Mouse (Mus musculus) midbrain, embryonic 16.5 days (tissue): ENCODE data around the gene Hivep3. TPM values are rescaled to one million over a fixed set of nuclear protein-coding genes. Genes with fewer than 3 reads are reported as not detected.

Experiments used
- ATAC-seq: fragments of 200-750 bp; cut with Nextera tagmentation; 2 replicates; pipeline ENCODE4 v1.8.0; 2017; ENCODE audit warnings: moderate TSS enrichment
- H3K27ac ChIP-seq: fragments of 300-500 bp; sonication (generic); 2 replicates; pipeline ENCODE4 v1.5.1; 2014; ENCODE audit warnings: mild to moderate bottlenecking, low read length, mixed read lengths
- H3K27me3 ChIP-seq: fragments of 300-500 bp; sonication (generic); 2 replicates; pipeline ENCODE4 v1.6.1; 2014; ENCODE audit warnings: low read depth, low read length, mixed read lengths; ENCODE audit not compliant: control insufficient read depth, insufficient read depth
- H3K36me3 ChIP-seq: fragments of 300-500 bp; sonication (generic); 2 replicates; pipeline ENCODE4 v1.6.1; 2014; ENCODE audit warnings: mild to moderate bottlenecking, low read length, moderate library complexity, mixed read lengths; ENCODE audit not compliant: control insufficient read depth, insufficient read depth
- H3K4me1 ChIP-seq: fragments of 300-500 bp; sonication (generic); 2 replicates; pipeline ENCODE4 v1.6.1; 2014; ENCODE audit warnings: mild to moderate bottlenecking, low read length, mixed read lengths; ENCODE audit not compliant: control insufficient read depth, insufficient read depth
- H3K4me2 ChIP-seq: fragments of 300-500 bp; sonication (generic); 2 replicates; pipeline ENCODE4 v1.6.1; 2014; ENCODE audit warnings: mild to moderate bottlenecking, low read length, mixed read lengths
- H3K4me3 ChIP-seq: fragments of 300-500 bp; sonication (generic); 2 replicates; pipeline ENCODE4 v1.5.1; 2014; ENCODE audit warnings: low read depth, mild to moderate bottlenecking, low read length, moderate library complexity, mixed read lengths
- H3K9ac ChIP-seq: fragments of 300-500 bp; sonication (generic); 2 replicates; pipeline ENCODE4 v1.6.1; 2014; ENCODE audit warnings: low read depth, low read length, mixed read lengths
- H3K9me3 ChIP-seq: fragments of 300-500 bp; sonication (generic); replicated peaks from 2 replicates; pipeline ENCODE4 v1.6.1; 2014; ENCODE audit warnings: mild to moderate bottlenecking, low read length, mixed read lengths; ENCODE audit not compliant: control insufficient read depth, poor library complexity, severe bottlenecking
- WGBS: fragments of 180-500 bp; shearing (Covaris S2); extraction: QIAGEN DNeasy Blood & Tissue Kit; methylation state at CpG from one replicate; pipeline ENCODE4 v1.1.7; 2014; 5-methylcytosine and 5-hydroxymethylcytosine counted together
- polyA plus RNA-seq: library from polyadenylated mRNA; unstranded; fragments of >200 nt; fragmentation: Nextera tagmentation; extraction: Ambion mirVana; gene quantifications from 2 replicates; pipeline ENCODE4 v1.2.1, GENCODE M21; 2015

The Hivep3 gene
- polyA plus RNA-seq, 1 experiment from 2014 or later = 20.2 TPM

- Histone ChIP-seq H3K4me2 (no peak overlapping the region), H3K4me1 (no peaks in the 10 kb centered on the region), H3K27me3 (no peaks in the 10 kb centered on the region), H3K9ac (no peak overlapping the region), H3K4me3 (no peak overlapping the region), H3K9me3 (no peaks in the 10 kb centered on the region), H3K27ac (no peak overlapping the region), H3K36me3 (no peaks in the 10 kb centered on the region)
- no peak for ATAC-seq
- 68% methylated on average over 9 of the region's 9 CpGs for WGBS
Measured at GRCm38 (mm10) chr4:120054145-120054544, 320.6 kb downstream of the Hivep3 start.

DNA sequence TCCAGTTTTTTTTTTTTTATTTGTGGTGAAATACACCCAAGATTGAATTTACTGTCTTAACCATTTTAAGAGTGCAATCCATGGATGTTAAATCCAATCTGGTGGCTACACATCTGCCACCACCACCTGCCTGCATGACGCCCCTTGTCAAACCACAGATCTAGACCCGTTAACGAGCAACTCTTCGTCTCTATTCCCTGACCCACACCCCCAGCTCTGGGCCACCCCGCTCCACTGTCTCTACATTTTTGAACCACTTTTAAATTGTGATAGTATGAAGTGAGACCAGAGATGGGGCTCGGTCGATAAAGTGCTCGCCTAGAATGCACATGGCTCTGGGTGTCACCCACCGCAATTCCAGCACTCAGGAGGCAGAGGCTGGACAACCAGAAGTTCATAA lies 322.9 kb downstream of the Hivep3 start:
- H3K36me3 ChIP-seq = no peaks in the 10 kb centered on the region
- 91% methylated on average over 9 of the region's 9 CpGs for WGBS
- H3K9me3 ChIP-seq = no peaks in the 10 kb centered on the region

GRCm38 (mm10) chr4:120057529-120057928 lies 323.9 kb downstream of the Hivep3 start:
- no peak for ATAC-seq
- Histone ChIP-seq H3K27ac (no peak overlapping the region), H3K9ac (no peak overlapping the region), H3K4me3 (no peak overlapping the region), H3K9me3 (no peaks in the 10 kb centered on the region), H3K36me3 (no peaks in the 10 kb centered on the region), H3K27me3 (no peaks in the 10 kb centered on the region), H3K4me1 (no peaks in the 10 kb centered on the region), H3K4me2 (no peak overlapping the region)
- 85% methylated on average over 8 of the region's 8 CpGs for WGBS

More for the DNA sequence above, 322.9 kb downstream of the Hivep3 start:
- ATAC-seq = no peak
- no peak overlapping the region for H3K4me3 ChIP-seq
- no peaks in the 10 kb centered on the region for H3K4me1 ChIP-seq
- no peak overlapping the region for H3K4me2 ChIP-seq
- no peak overlapping the region for H3K27ac ChIP-seq
- H3K9ac ChIP-seq = no peak overlapping the region
- H3K27me3 ChIP-seq = no peaks in the 10 kb centered on the region

DNA sequence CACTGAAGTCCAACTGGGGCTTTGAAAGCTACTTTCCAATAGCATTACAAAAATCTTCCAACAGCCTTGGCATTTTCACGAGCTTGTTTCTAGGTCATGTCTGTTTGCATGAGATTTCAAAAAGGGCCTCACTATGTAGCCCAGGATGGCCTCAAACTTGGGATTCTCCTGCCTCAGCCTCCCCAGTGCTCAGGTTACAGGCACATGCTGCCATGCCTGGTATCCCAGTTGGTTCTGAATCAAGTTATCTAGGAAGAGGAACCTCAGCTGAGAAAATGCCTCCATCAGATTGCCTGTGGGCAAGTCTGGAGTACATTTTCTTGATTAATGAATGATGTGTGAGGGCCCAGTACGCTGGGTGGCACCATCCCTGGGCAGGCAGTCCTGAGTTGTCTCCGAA lies 324.6 kb downstream of the Hivep3 start:
- no peak overlapping the region for H3K9ac ChIP-seq
- H3K4me2 ChIP-seq = no peak overlapping the region
- no peaks in the 10 kb centered on the region for H3K4me1 ChIP-seq
- H3K4me3 ChIP-seq = no peak overlapping the region
- no peaks in the 10 kb centered on the region for H3K36me3 ChIP-seq
- no peak for ATAC-seq
- 91% methylated on average over 3 of the region's 3 CpGs for WGBS
- H3K27me3 ChIP-seq = no peaks in the 10 kb centered on the region
- no peak overlapping the region for H3K27ac ChIP-seq
- no peaks in the 10 kb centered on the region for H3K9me3 ChIP-seq

DNA sequence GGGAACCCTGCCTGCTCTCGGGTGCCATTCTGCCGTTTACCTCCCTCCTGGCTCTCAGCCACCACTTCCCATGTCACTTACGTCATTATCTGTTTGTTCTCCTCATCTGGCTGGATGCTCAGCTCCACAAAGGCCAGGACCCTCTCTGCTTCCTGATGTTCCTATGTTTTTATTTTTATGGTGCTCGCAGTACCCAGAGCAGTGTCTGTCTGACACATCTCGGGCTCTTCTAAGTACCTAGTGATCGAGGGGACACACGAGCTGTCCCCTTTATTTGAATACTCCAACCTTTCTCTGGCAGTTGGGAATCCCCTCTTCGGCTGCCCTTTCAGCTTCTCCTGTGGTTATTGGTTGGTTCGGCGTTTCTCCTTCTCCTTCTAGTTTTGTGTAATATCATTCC lies 325.2 kb downstream of the Hivep3 start:
- Histone ChIP-seq H3K36me3 (no peaks in the 10 kb centered on the region), H3K27me3 (no peaks in the 10 kb centered on the region), H3K4me2 (no peak overlapping the region), H3K4me1 (no peaks in the 10 kb centered on the region), H3K27ac (no peak overlapping the region), H3K4me3 (no peak overlapping the region), H3K9me3 (no peaks in the 10 kb centered on the region), H3K9ac (no peak overlapping the region)
- ATAC-seq = no peak
- WGBS = 82% methylated on average over 10 of the region's 10 CpGs

DNA sequence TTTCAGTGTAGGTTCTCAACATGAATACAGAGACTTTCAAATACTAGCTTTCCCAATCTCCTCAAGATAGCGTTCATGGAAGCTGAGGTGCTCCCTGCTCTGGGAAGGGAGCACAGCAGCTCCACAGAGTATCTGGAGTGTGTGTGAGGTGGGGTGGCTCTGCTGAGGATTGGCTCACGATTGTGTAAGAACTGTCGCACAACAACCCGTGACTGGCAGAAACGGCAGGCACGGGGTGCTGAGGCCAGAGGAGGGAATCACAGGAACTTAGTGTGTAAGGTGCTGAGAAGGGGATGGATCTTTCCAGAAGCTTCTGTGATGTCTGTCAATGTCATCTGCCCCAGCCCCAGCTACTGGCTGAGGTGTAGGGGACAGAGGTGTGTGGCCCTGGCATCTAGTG lies 328.1 kb downstream of the Hivep3 start:
- Histone ChIP-seq H3K9me3 (no peaks in the 10 kb centered on the region), H3K4me2 (no peak overlapping the region), H3K36me3 (no peaks in the 10 kb centered on the region), H3K27me3 (no peaks in the 10 kb centered on the region), H3K4me1 (no peaks in the 10 kb centered on the region), H3K27ac (no peak overlapping the region), H3K9ac (no peak overlapping the region), H3K4me3 (no peak overlapping the region)
- ATAC-seq = no peak
- 92% methylated on average over 6 of the region's 6 CpGs for WGBS

DNA sequence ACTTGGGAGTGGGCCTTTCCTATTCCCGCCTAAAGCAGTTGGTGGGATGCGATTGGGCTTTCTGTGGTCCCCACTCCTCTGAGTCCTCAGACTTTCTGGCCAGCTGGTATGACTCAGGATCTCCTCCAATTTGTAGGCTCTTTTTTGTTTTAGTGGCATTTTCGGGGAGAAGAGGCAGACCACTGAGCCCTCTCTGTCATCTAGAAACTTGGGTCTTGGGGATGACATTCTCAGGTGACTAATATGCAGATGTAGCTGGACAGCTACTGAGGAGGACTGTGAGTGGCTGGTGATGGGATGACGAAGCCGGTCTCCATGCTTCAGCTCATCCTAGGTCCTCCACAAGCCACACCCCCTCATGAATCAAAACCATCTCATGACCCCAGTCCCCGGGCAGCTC lies 328.6 kb downstream of the Hivep3 start:
- Histone ChIP-seq H3K4me3 (no peak overlapping the region), H3K36me3 (no peaks in the 10 kb centered on the region), H3K4me2 (no peak overlapping the region), H3K9me3 (no peaks in the 10 kb centered on the region), H3K4me1 (no peaks in the 10 kb centered on the region), H3K27ac (no peak overlapping the region), H3K9ac (no peak overlapping the region), H3K27me3 (no peaks in the 10 kb centered on the region)
- no peak for ATAC-seq
- 79% methylated on average over 6 of the region's 6 CpGs for WGBS

- H3K4me1 ChIP-seq = no peaks in the 10 kb centered on the region
- H3K4me3 ChIP-seq = no peak overlapping the region
- H3K27me3 ChIP-seq = no peaks in the 10 kb centered on the region
- H3K36me3 ChIP-seq = no peaks in the 10 kb centered on the region
- WGBS = 93% methylated on average over 11 of the region's 11 CpGs
- H3K4me2 ChIP-seq = no peak overlapping the region
- no peak for ATAC-seq
- no peaks in the 10 kb centered on the region for H3K9me3 ChIP-seq
- H3K9ac ChIP-seq = no peak overlapping the region
- no peak overlapping the region for H3K27ac ChIP-seq
Measured at GRCm38 (mm10) chr4:120062754-120063153, 329.2 kb downstream of the Hivep3 start.

DNA sequence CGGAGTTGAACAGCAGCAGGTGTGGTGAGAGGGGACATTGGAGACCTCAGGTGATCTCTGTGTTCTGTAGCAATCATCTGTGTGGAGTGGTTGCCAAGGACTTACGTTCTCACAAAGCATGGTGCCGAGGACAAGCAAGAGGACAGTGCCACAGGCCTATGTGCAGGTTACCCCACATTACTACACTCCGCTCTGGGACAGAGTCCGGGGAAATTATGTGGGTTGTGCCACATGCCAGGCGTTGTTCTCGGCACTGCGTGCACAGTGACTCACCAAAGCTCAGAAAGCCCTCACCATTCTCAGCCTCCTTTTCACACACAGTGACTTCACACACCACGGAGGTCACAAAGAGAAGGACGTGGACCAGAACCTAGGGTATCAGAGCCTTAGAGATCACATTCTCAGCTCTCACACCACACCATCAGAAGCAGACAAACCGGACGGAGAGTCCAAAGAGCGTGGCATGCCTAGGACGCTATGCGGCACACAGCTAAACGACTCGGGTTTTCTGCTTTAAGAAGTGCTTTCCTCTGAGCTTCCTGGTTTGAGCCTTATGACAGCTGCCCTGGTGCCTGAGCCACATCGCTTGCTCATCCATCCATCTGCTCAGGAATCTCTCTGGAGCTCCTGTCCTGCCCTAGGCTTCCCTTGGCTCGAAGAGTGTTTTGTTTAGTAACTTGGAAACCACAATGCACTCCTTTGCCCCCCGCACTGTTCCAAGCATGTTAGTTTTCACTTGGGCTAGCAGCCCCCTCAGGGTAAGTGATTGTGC lies 330.0 kb downstream of the Hivep3 start:
- Histone ChIP-seq H3K9me3 (no peaks in the 10 kb centered on the region), H3K4me3 (no peak overlapping the region), H3K4me2 (no peak overlapping the region), H3K36me3 (no peaks in the 10 kb centered on the region), H3K4me1 (no peaks in the 10 kb centered on the region), H3K27ac (no peak overlapping the region), H3K9ac (no peak overlapping the region), H3K27me3 (no peaks in the 10 kb centered on the region)
- WGBS = 90% methylated on average over 20 of the region's 20 CpGs
- ATAC-seq = no peak
